Mouse (Mus musculus): ENCODE measurements around the gene Ppp1r12a. TPM values are rescaled to one million over a fixed set of nuclear protein-coding genes. Genes with fewer than 3 reads are reported as not detected.

Ppp1r12a gene
- polyA plus RNA-seq, 1 experiment = 13.8 TPM

GRCm38 (mm10) chr10:108133745-108134144 lies 28.2 kb upstream of the Ppp1r12a start:
- Histone ChIP-seq H3K4me3 (replicated peaks) (no peak overlapping the region), H3K36me3 (replicated peaks; ENCODE audit: low read length) (peaks cover under 1% of the 10 kb centered on the region), H3K27me3 (replicated peaks) (no peaks in the 10 kb centered on the region), H3K4me1 (peaks cover 17% of the 10 kb centered on the region; the same call in 1 of the 2 replicates), H3K9me3 (peaks cover 1% of the 10 kb centered on the region; the same call in 1 of the 2 replicates)
- TF ChIP-seq GATA1 (IDR thresholded peaks at IDR 0.05; ENCODE audit: borderline replicate concordance, low read length) (no peak), FLI1 (IDR thresholded peaks at IDR 0.05; ENCODE audit: low read length) (no peak)

GRCm38 (mm10) chr10:108138347-108138746 lies 23.6 kb upstream of the Ppp1r12a start:
- H3K4me3 ChIP-seq (replicated peaks) = no peak overlapping the region
- peaks cover 12% of the 10 kb centered on the region for H3K36me3 ChIP-seq (replicated peaks; ENCODE audit: low read length)
- H3K27me3 ChIP-seq (replicated peaks) = no peaks in the 10 kb centered on the region
- peaks cover 12% of the 10 kb centered on the region for H3K9me3 ChIP-seq
- peaks cover 10% of the 10 kb centered on the region for H3K4me1 ChIP-seq
- TF ChIP-seq GATA1 (IDR thresholded peaks at IDR 0.05; ENCODE audit: borderline replicate concordance, low read length) (no peak), FLI1 (IDR thresholded peaks at IDR 0.05; ENCODE audit: low read length) (no peak)

GRCm38 (mm10) chr10:108139788-108140187 lies 22.2 kb upstream of the Ppp1r12a start:
- TF ChIP-seq FLI1 (IDR thresholded peaks at IDR 0.05; ENCODE audit: low read length) (no peak), GATA1 (IDR thresholded peaks at IDR 0.05; ENCODE audit: borderline replicate concordance, low read length) (no peak)
- Histone ChIP-seq H3K4me1 (peaks cover 14% of the 10 kb centered on the region), H3K27me3 (replicated peaks) (peaks cover 2% of the 10 kb centered on the region), H3K9me3 (peaks cover 12% of the 10 kb centered on the region), H3K4me3 (replicated peaks) (peak overlapping the region; percentile 57), H3K36me3 (replicated peaks; ENCODE audit: low read length) (peaks cover 12% of the 10 kb centered on the region)

GRCm38 (mm10) chr10:108140742-108141141 lies 21.3 kb upstream of the Ppp1r12a start:
- Histone ChIP-seq H3K27me3 (replicated peaks) (peaks cover 2% of the 10 kb centered on the region), H3K4me3 (replicated peaks) (no peak overlapping the region), H3K9me3 (peaks cover 12% of the 10 kb centered on the region), H3K4me1 (peaks cover 14% of the 10 kb centered on the region), H3K36me3 (replicated peaks; ENCODE audit: low read length) (peaks cover 12% of the 10 kb centered on the region)
- no peak for TF ChIP-seq GATA1 (IDR thresholded peaks at IDR 0.05; ENCODE audit: borderline replicate concordance, low read length)
- no peak for TF ChIP-seq FLI1 (IDR thresholded peaks at IDR 0.05; ENCODE audit: low read length)

- Histone ChIP-seq H3K4me3 (replicated peaks) (no peak overlapping the region), H3K4me1 (peaks cover 14% of the 10 kb centered on the region), H3K27me3 (replicated peaks) (peaks cover 2% of the 10 kb centered on the region), H3K36me3 (replicated peaks; ENCODE audit: low read length) (peaks cover 8% of the 10 kb centered on the region), H3K9me3 (peaks cover 12% of the 10 kb centered on the region)
- TF ChIP-seq FLI1 (IDR thresholded peaks at IDR 0.05; ENCODE audit: low read length) (no peak), GATA1 (IDR thresholded peaks at IDR 0.05; ENCODE audit: borderline replicate concordance, low read length) (no peak)
Observed at GRCm38 (mm10) chr10:108143991-108144525, 17.9 kb upstream of the Ppp1r12a start.

- peaks cover 9% of the 10 kb centered on the region for H3K4me1 ChIP-seq
Observed at GRCm38 (mm10) chr10:108145701-108146100, 16.3 kb upstream of the Ppp1r12a start.

GRCm38 (mm10) chr10:108147031-108147430 lies 15.0 kb upstream of the Ppp1r12a start:
- H3K9me3 ChIP-seq = peaks cover 7% of the 10 kb centered on the region; the same call in 1 of the 2 replicates
- no peak overlapping the region for H3K4me3 ChIP-seq (replicated peaks)
- H3K4me1 ChIP-seq = peaks cover 9% of the 10 kb centered on the region
- H3K36me3 ChIP-seq (replicated peaks; ENCODE audit: low read length) = no peaks in the 10 kb centered on the region
- H3K27me3 ChIP-seq (replicated peaks) = peaks cover 2% of the 10 kb centered on the region
- TF ChIP-seq FLI1 (IDR thresholded peaks at IDR 0.05; ENCODE audit: low read length) (no peak), GATA1 (IDR thresholded peaks at IDR 0.05; ENCODE audit: borderline replicate concordance, low read length) (no peak)

More at GRCm38 (mm10) chr10:108145701-108146100, 16.3 kb upstream of the Ppp1r12a start:
- H3K27me3 ChIP-seq (replicated peaks) = peaks cover 2% of the 10 kb centered on the region
- 0 out of 2 replicates have a peak, but pooled peaks cover 4% of the 10 kb centered on the region for H3K9me3 ChIP-seq
- H3K36me3 ChIP-seq (replicated peaks; ENCODE audit: low read length) = no peaks in the 10 kb centered on the region
- no peak overlapping the region for H3K4me3 ChIP-seq (replicated peaks)
- TF ChIP-seq FLI1 (IDR thresholded peaks at IDR 0.05; ENCODE audit: low read length) = no peak
- no peak for TF ChIP-seq GATA1 (IDR thresholded peaks at IDR 0.05; ENCODE audit: borderline replicate concordance, low read length)

- H3K36me3 ChIP-seq (replicated peaks; ENCODE audit: low read length) = no peaks in the 10 kb centered on the region
- peaks cover 26% of the 10 kb centered on the region for H3K4me1 ChIP-seq
- peaks cover 2% of the 10 kb centered on the region for H3K27me3 ChIP-seq (replicated peaks)
- peaks cover 3% of the 10 kb centered on the region; the same call in 1 of the 2 replicates for H3K9me3 ChIP-seq
- no peak for TF ChIP-seq FLI1 (IDR thresholded peaks at IDR 0.05; ENCODE audit: low read length)
- no peak for TF ChIP-seq GATA1 (IDR thresholded peaks at IDR 0.05; ENCODE audit: borderline replicate concordance, low read length)
- H3K4me3 ChIP-seq (replicated peaks) = no peak overlapping the region
Observed at GRCm38 (mm10) chr10:108153301-108153700, 8.7 kb upstream of the Ppp1r12a start.

GRCm38 (mm10) chr10:108155042-108155686 lies 6.8 kb upstream of the Ppp1r12a start:
- Histone ChIP-seq H3K27me3 (replicated peaks) (peaks cover 2% of the 10 kb centered on the region), H3K4me1 (peaks cover 31% of the 10 kb centered on the region), H3K36me3 (replicated peaks; ENCODE audit: low read length) (no peaks in the 10 kb centered on the region), H3K9me3 (peaks cover 3% of the 10 kb centered on the region; the same call in 1 of the 2 replicates), H3K4me3 (replicated peaks) (no peak overlapping the region)
- TF ChIP-seq FLI1 (IDR thresholded peaks at IDR 0.05; ENCODE audit: low read length) = no peak
- TF ChIP-seq GATA1 (IDR thresholded peaks at IDR 0.05; ENCODE audit: borderline replicate concordance, low read length) = no peak

- peaks cover 31% of the 10 kb centered on the region for H3K4me1 ChIP-seq
- peaks cover 3% of the 10 kb centered on the region; the same call in 1 of the 2 replicates for H3K9me3 ChIP-seq
- H3K4me3 ChIP-seq (replicated peaks) = no peak overlapping the region
- no peak for TF ChIP-seq GATA1 (IDR thresholded peaks at IDR 0.05; ENCODE audit: borderline replicate concordance, low read length)
- no peak for TF ChIP-seq FLI1 (IDR thresholded peaks at IDR 0.05; ENCODE audit: low read length)
- H3K27me3 ChIP-seq (replicated peaks) = peaks cover 2% of the 10 kb centered on the region
- H3K36me3 ChIP-seq (replicated peaks; ENCODE audit: low read length) = no peaks in the 10 kb centered on the region
Observed at GRCm38 (mm10) chr10:108155687-108156067, 6.3 kb upstream of the Ppp1r12a start.
